22 mouse cellular contexts compared by ENCODE assay signal in the genomic region with DNA sequence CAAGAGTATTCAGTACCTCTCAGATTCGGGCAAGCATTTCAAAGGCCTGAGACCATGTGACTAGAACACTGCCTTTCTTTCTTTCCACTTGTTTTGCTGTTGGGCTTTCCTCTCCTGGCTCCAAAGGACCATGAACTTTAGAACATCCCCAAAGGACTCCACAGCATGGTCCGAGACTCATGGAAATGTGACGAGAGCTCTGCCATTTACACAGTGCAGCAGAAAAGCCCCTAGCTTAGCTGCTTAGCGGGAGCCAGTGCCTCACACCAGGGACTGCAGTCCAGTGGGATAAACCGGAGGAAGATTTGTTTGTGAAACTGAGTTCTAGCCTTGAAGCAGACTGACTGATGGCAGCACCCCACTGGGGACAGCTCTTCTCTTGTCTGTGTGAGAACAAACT.
DNase-seq lines count a peak whose midpoint lies in the region; ATAC-seq and TF ChIP-seq lines count a peak whose summit lies in the region.
"Had no signal": no experiment of that assay in that cellular context is flagged by ENCODE, and none has a peak within 500 bp of the region (broad histone marks: within the 10 kb centered on the region; RNA-seq: fewer than 3 reads in every experiment).

No protein-coding gene starts in this region.

- no peaks in the 10 kb centered on the region for H3K27me3 ChIP-seq in midbrain, embryonic 11.5 days (ENCODE audit: control insufficient read depth, insufficient read depth, low read length)
- H3K27me3 ChIP-seq in midbrain, postnatal 0 days (ENCODE audit: insufficient read depth, low read length), result no peaks in the 10 kb centered on the region; the same call in 1 of the 2 replicates
- H3K27me3 ChIP-seq: forebrain, embryonic 13.5 days had no signal

- ATAC-seq in midbrain, embryonic 11.5 days (ENCODE audit: low FRiP score), result no peak
- ATAC-seq in midbrain, postnatal 0 days (ENCODE audit: low FRiP score), result no peak
- ATAC-seq: CD4-positive, CD25-positive, alpha-beta regulatory T cell, adult 4 months; forebrain, embryonic 13.5 days; forebrain, embryonic 16.5 days; hindbrain, postnatal 0 days; inflammation-experienced regulatory T-cells, adult 6 months; intestine, embryonic 16.5 days had no signal

- H3K4me3 ChIP-seq in midbrain, embryonic 11.5 days (ENCODE audit: low read depth, low read length), result no peak overlapping the region
- no peak overlapping the region for H3K4me3 ChIP-seq in midbrain, postnatal 0 days (ENCODE audit: low read depth, low read length)
- H3K4me3 ChIP-seq: forebrain, embryonic 10.5 days; forebrain, embryonic 13.5 days; heart, embryonic 13.5 days had no signal

- H3K27ac ChIP-seq in midbrain, embryonic 11.5 days (ENCODE audit: low read depth, low read length), result no peak overlapping the region
- H3K27ac ChIP-seq in midbrain, postnatal 0 days (ENCODE audit: low read depth, low read length), result no peak overlapping the region
- H3K27ac ChIP-seq: forebrain, embryonic 10.5 days; forebrain, embryonic 13.5 days; hindbrain, embryonic 14.5 days; hindbrain, postnatal 0 days had no signal

- no peak overlapping the region for H3K4me2 ChIP-seq in midbrain, embryonic 11.5 days
- H3K4me2 ChIP-seq in midbrain, postnatal 0 days (ENCODE audit: low read depth, low read length, poor library complexity, severe bottlenecking), result no peak overlapping the region
- H3K4me2 ChIP-seq: forebrain, embryonic 13.5 days; heart, embryonic 13.5 days; hindbrain, embryonic 14.5 days had no signal

- H3K9ac ChIP-seq in midbrain, embryonic 11.5 days (ENCODE audit: low read length), result no peak overlapping the region
- no peak overlapping the region for H3K9ac ChIP-seq in midbrain, postnatal 0 days (replicated peaks; ENCODE audit: low read length, poor library complexity, severe bottlenecking)
- H3K9ac ChIP-seq: forebrain, embryonic 13.5 days; heart, embryonic 13.5 days; hindbrain, embryonic 14.5 days had no signal

- peak; percentile 17 for DNase-seq in gastrocnemius, postnatal 25 days
- no peak for DNase-seq in gastrocnemius, adult 18-20 months (ENCODE audit: low spot score)
- DNase-seq in heart, adult 9 months (ENCODE audit: low spot score in 2 of 2), result peak; percentile 17 to 19
- DNase-seq in heart, postnatal 10 days, result no peak
- peak; percentile 84 for DNase-seq in midbrain, embryonic 11.5 days (ENCODE audit: low spot score, missing footprints)
- DNase-seq in midbrain, postnatal 0 days (ENCODE audit: low spot score), result no peak
- DNase-seq: adrenal gland, adult 8-10 months; adrenal gland, postnatal 36 days; cerebellum, adult 18-20 months; cerebellum, adult 9-10 months; gastrocnemius, postnatal 36 days; heart, postnatal 4 days; kidney, adult 18-20 months had no signal

- no peaks in the 10 kb centered on the region for H3K9me3 ChIP-seq in midbrain, embryonic 11.5 days (ENCODE audit: control insufficient read depth, low read length)
- no peaks in the 10 kb centered on the region for H3K9me3 ChIP-seq in midbrain, postnatal 0 days (ENCODE audit: low read length)
- H3K9me3 ChIP-seq: forebrain, embryonic 10.5 days; heart, embryonic 13.5 days had no signal

- intact Hi-C loops in heart, postnatal 10 days (cut with DNase I), result no loop called here

- WGBS in midbrain, embryonic 11.5 days, result 63% methylated on average over 5 of the region's 5 CpGs
- WGBS in midbrain, postnatal 0 days, result 54% methylated on average over 5 of the region's 5 CpGs

- no peaks in the 10 kb centered on the region for H3K36me3 ChIP-seq in midbrain, embryonic 11.5 days (ENCODE audit: control insufficient read depth, insufficient read depth, low read length)
- H3K36me3 ChIP-seq in midbrain, postnatal 0 days (ENCODE audit: insufficient read depth, low read length), result no peaks in the 10 kb centered on the region
- H3K36me3 ChIP-seq: forebrain, embryonic 10.5 days; heart, embryonic 13.5 days had no signal

- H3K4me1 ChIP-seq in midbrain, embryonic 11.5 days (ENCODE audit: control insufficient read depth, insufficient read depth, low read length), result no peaks in the 10 kb centered on the region
- H3K4me1 ChIP-seq in midbrain, postnatal 0 days (ENCODE audit: insufficient read depth, low read length), result no peaks in the 10 kb centered on the region

- TF ChIP-seq CTCF in midbrain, postnatal 0 days (IDR thresholded peaks at IDR 0.05), result no peak

Comparison
In these comparisons a context has a peak if more than half of its experiments do, and no peak if none do; other contexts are left out.
1. DNase-seq: peak in gastrocnemius, postnatal 25 days (single experiment), heart, adult 9 months (2 of 2) and midbrain, embryonic 11.5 days (single experiment); none in gastrocnemius, adult 18-20 months (single experiment), heart, postnatal 10 days (0 of 2) and midbrain, postnatal 0 days (single experiment).